Mouse (Mus musculus) spleen, postnatal 10 days (tissue): ENCODE measurements around the gene Spata5.
"Not testable (repeated sequence)": the region's sequence is repeated elsewhere in the genome, so short reads cannot be mapped to it uniquely, and the experiment has no call there.

Experiments used
- DNase-seq, 2 experiments: peaks; one replicate each; pipeline ENCODE4 v3.0.0; 2021 to 2022; ENCODE audit warnings: low spot score in 2 of 2

The Spata5 gene

GRCm38 (mm10) chr3:37569661-37570566 is 150.2 kb downstream of the Spata5 start:
- no peak for DNase-seq

- DNase-seq: no peak
Observed at GRCm38 (mm10) chr3:37571633-37572032, 151.9 kb downstream of the Spata5 start.

GRCm38 (mm10) chr3:37572066-37572465 is 152.4 kb downstream of the Spata5 start:
- DNase-seq: no peak

GRCm38 (mm10) chr3:37576840-37577239 is 157.1 kb downstream of the Spata5 start:
- no peak for DNase-seq

- DNase-seq: no peak
Observed at GRCm38 (mm10) chr3:37577706-37578105, 158.0 kb downstream of the Spata5 start.

- no peak for DNase-seq
Observed at GRCm38 (mm10) chr3:37584576-37584975, 164.9 kb downstream of the Spata5 start.

GRCm38 (mm10) chr3:37585967-37586730 is 166.5 kb downstream of the Spata5 start:
- DNase-seq: no peak

- no peak for DNase-seq
Observed at GRCm38 (mm10) chr3:37586731-37587578, 167.3 kb downstream of the Spata5 start.

GRCm38 (mm10) chr3:37595721-37596120 is 176.0 kb downstream of the Spata5 start:
- DNase-seq: no peak

GRCm38 (mm10) chr3:37596519-37596918 is 176.8 kb downstream of the Spata5 start:
- no peak for DNase-seq

- DNase-seq: no peak
Observed at GRCm38 (mm10) chr3:37597200-37597599, 177.5 kb downstream of the Spata5 start.

GRCm38 (mm10) chr3:37599641-37600040 is 179.9 kb downstream of the Spata5 start:
- not testable (repeated sequence) for DNase-seq

- no peak for DNase-seq
Observed at GRCm38 (mm10) chr3:37602356-37602755, 182.7 kb downstream of the Spata5 start.

GRCm38 (mm10) chr3:37602890-37603289 is 183.2 kb downstream of the Spata5 start:
- DNase-seq: no peak

GRCm38 (mm10) chr3:37603541-37603940 is 183.8 kb downstream of the Spata5 start:
- DNase-seq: no peak

- DNase-seq: no peak
Observed at GRCm38 (mm10) chr3:37604976-37605875, 185.5 kb downstream of the Spata5 start.

- DNase-seq: no peak
Observed at GRCm38 (mm10) chr3:37605876-37606238, 186.2 kb downstream of the Spata5 start.

- peak in 1 of 2 experiments; percentile 44 for DNase-seq
Observed at GRCm38 (mm10) chr3:37608926-37609325, 189.2 kb downstream of the Spata5 start.

GRCm38 (mm10) chr3:37610670-37611069 is 191.0 kb downstream of the Spata5 start:
- no peak for DNase-seq

- no peak for DNase-seq
Observed at GRCm38 (mm10) chr3:37613722-37614121, 194.0 kb downstream of the Spata5 start.
